8 mouse cellular contexts compared by ENCODE assay signal in genomic region chr12:113098530-113099151, GRCm38 (mm10). TPM values are rescaled to one million over a fixed set of nuclear protein-coding genes. Genes with fewer than 3 reads are reported as not detected.
DNase-seq lines count a peak whose midpoint lies in the region; ATAC-seq and TF ChIP-seq lines count a peak whose summit lies in the region.

No protein-coding gene starts in this region.

- peak overlapping the region; percentile 97 for H3ac ChIP-seq in C2C12 (ENCODE audit: control insufficient read depth, insufficient read length, low read depth)

- H3K27ac ChIP-seq in liver, embryonic 11.5 days (ENCODE audit: low read depth, low read length): peak overlapping the region; percentile 93
- H3K27ac ChIP-seq in olfactory bulb, adult 2 months (ENCODE audit: insufficient read depth, low read depth, low read length): no peak overlapping the region

- H3K79me3 ChIP-seq in C2C12 (ENCODE audit: low read depth): peaks cover 50% of the 10 kb centered on the region

- peak overlapping the region; percentile 86 for H3K4me3 ChIP-seq in erythroblast, embryonic 14.5 days (replicated peaks)
- peak overlapping the region; percentile 71 for H3K4me3 ChIP-seq in C2C12 (ENCODE audit: insufficient read depth, poor library complexity, severe bottlenecking)
- peak overlapping the region; percentile 100 for H3K4me3 ChIP-seq in liver, embryonic 11.5 days (ENCODE audit: low read depth, low read length)
- H3K4me3 ChIP-seq in olfactory bulb, adult 2 months (ENCODE audit: insufficient read depth, low read depth, low read length): peak overlapping the region; percentile 84

- peaks cover 32% of the 10 kb centered on the region for H3K36me3 ChIP-seq in erythroblast, embryonic 14.5 days (ENCODE audit: control insufficient read depth)
- peaks cover 6% of the 10 kb centered on the region for H3K36me3 ChIP-seq in C2C12 (ENCODE audit: control insufficient read depth, insufficient read depth)
- H3K36me3 ChIP-seq in liver, embryonic 11.5 days (ENCODE audit: control insufficient read depth, insufficient read depth, low read length): peaks cover 10% of the 10 kb centered on the region

- H3K4me2 ChIP-seq in liver, embryonic 11.5 days: peak overlapping the region; percentile 91

- no peak for TF ChIP-seq POLR2A in olfactory bulb, adult 2 months (IDR thresholded peaks at IDR 0.05; ENCODE audit: insufficient read depth, low read depth, low read length)

- H3K4me1 ChIP-seq in erythroblast, embryonic 14.5 days (ENCODE audit: control insufficient read depth): peaks cover 56% of the 10 kb centered on the region
- H3K4me1 ChIP-seq in liver, embryonic 11.5 days (replicated peaks; ENCODE audit: control insufficient read depth, insufficient read depth, low read length): peaks cover 37% of the 10 kb centered on the region
- peaks cover 52% of the 10 kb centered on the region for H3K4me1 ChIP-seq in olfactory bulb, adult 2 months (ENCODE audit: control insufficient read depth, insufficient read depth, low read length)

- DNase-seq in cerebellum, postnatal 14 days: peak; percentile 47 to 60
- DNase-seq in heart, postnatal 14 days: peak; percentile 30 to 48
- DNase-seq in liver, embryonic 11.5 days (ENCODE audit: low spot score): peak; percentile 63
- DNase-seq in layer of hippocampus, postnatal 36 days: no peak

- no peaks in the 10 kb centered on the region for H3K9me3 ChIP-seq in erythroblast, embryonic 14.5 days (ENCODE audit: control insufficient read depth, low read length)
- H3K9me3 ChIP-seq in liver, embryonic 11.5 days (ENCODE audit: control insufficient read depth, low read length): no peaks in the 10 kb centered on the region

- peaks cover 63% of the 10 kb centered on the region for H3K79me2 ChIP-seq in C2C12 (ENCODE audit: control insufficient read depth, insufficient read depth)

- no peak for ATAC-seq in erythroblast, adult 5-6 weeks (replicated peaks; ENCODE audit: low FRiP score, poor library complexity, severe bottlenecking)
- ATAC-seq in liver, embryonic 11.5 days (replicated peaks; ENCODE audit: low FRiP score): peak; percentile 11; the same call in 1 of the 2 replicates

- under 1% methylated on average over 51 of the region's 60 CpGs for WGBS in liver, embryonic 11.5 days
- whole genome bisulfite sequencing in olfactory bulb, adult 2 months: under 1% methylated on average over 30 of the region's 60 CpGs

- intact Hi-C loops in heart, postnatal 14 days (cut with DNase I): no loop called here

- peak overlapping the region; percentile 100 for H3K9ac ChIP-seq in liver, embryonic 11.5 days (ENCODE audit: low read depth, low read length)

- peaks cover 11% of the 10 kb centered on the region for H3K27me3 ChIP-seq in erythroblast, embryonic 14.5 days (ENCODE audit: control insufficient read depth)
- no peaks in the 10 kb centered on the region for H3K27me3 ChIP-seq in C2C12 (ENCODE audit: control insufficient read depth, insufficient read depth, insufficient read length)
- no peaks in the 10 kb centered on the region for H3K27me3 ChIP-seq in liver, embryonic 11.5 days (replicated peaks; ENCODE audit: control insufficient read depth, insufficient read depth, low read length)

- TF ChIP-seq CTCF in C2C12 (IDR thresholded peaks at IDR 0.05; ENCODE audit: control insufficient read depth, insufficient read depth, insufficient read length): no peak
- no peak for TF ChIP-seq CTCF in olfactory bulb, adult 2 months (IDR thresholded peaks at IDR 0.05; ENCODE audit: insufficient read depth, low read depth, low read length)

TF ChIP-seq in C2C12, 6 proteins besides CTCF, POLR2A, EP300 and RAD21:
- TF ChIP-seq MYOD1 (IDR thresholded peaks at IDR 0.05; ENCODE audit: control insufficient read depth, insufficient read length, low read depth) (no peak), MAX (IDR thresholded peaks at IDR 0.05) (no peak), USF1 (IDR thresholded peaks at IDR 0.05; ENCODE audit: low read depth) (no peak), MYOG (IDR thresholded peaks at IDR 0.05; ENCODE audit: control insufficient read depth, extremely low read depth, insufficient read length) (no peak), CEBPB (IDR thresholded peaks at IDR 0.05; ENCODE audit: low read depth) (no peak), FOSL1 (IDR thresholded peaks at IDR 0.05; ENCODE audit: insufficient read depth, low read length, poor library complexity, severe bottlenecking) (no peak)

RNA-seq across cellular contexts. Expression of gene Mta1, which starts 0.6 kb away (rescaled TPM):
- 18.5 and 22.5 TPM in 2 replicates for polyA plus RNA-seq in erythroblast, embryonic 14.5 days (2012)
- 14.8 and 15.0 TPM in 2 replicates for total RNA-seq in erythroblast, adult 5-6 weeks (2015; ENCODE audit: low replicate concordance)
- 8.5 and 13.6 TPM in 2 replicates for total RNA-seq in erythroblast, adult 5-6 weeks (2017; ENCODE audit: low replicate concordance)
- polyA plus RNA-seq in C2C12 (2012; fragmentation: generic; extraction: Trizol): 90.8 TPM
- 10 to 100 TPM; 45.1 to 46.8 TPM for total RNA-seq in heart, postnatal 14 days (2021)
- 17.7 and 19.2 TPM in 2 replicates for polyA plus RNA-seq in liver, embryonic 11.5 days (2014; fragmentation: Nextera tagmentation; extraction: Ambion mirVana)
- polyA plus RNA-seq in olfactory bulb, adult 2 months (2012; ENCODE audit: insufficient read depth, insufficient read length, low replicate concordance, missing spikeins): not detected in 2 replicates
- total RNA-seq in layer of hippocampus, postnatal 36 days (2021): 10 to 100 TPM; 69.1 to 77.8 TPM

RNA-seq across cellular contexts. Expression of gene Tex22, which starts 24.3 kb away (rescaled TPM):
- not detected in 2 replicates for polyA plus RNA-seq in erythroblast, embryonic 14.5 days (2012)
- not detected in 2 replicates for total RNA-seq in erythroblast, adult 5-6 weeks (2015; ENCODE audit: low replicate concordance)
- total RNA-seq in erythroblast, adult 5-6 weeks (2017; ENCODE audit: low replicate concordance): 0.42 TPM in 1 of 2 replicates, not detected in the other
- polyA plus RNA-seq in C2C12 (2012; fragmentation: generic; extraction: Trizol): not detected
- under 1 TPM in 1 of 2 experiments, not detected in 1; 0.27 TPM for total RNA-seq in heart, postnatal 14 days (2021)
- polyA plus RNA-seq in liver, embryonic 11.5 days (2014; fragmentation: Nextera tagmentation; extraction: Ambion mirVana): not detected in 2 replicates
- polyA plus RNA-seq in olfactory bulb, adult 2 months (2012; ENCODE audit: insufficient read depth, insufficient read length, low replicate concordance, missing spikeins): not detected in 2 replicates
- total RNA-seq in layer of hippocampus, postnatal 36 days (2021): under 1 TPM; 0.27 to 0.46 TPM

RNA-seq across cellular contexts. Expression of gene Crip2, which starts 41.4 kb away (rescaled TPM):
- polyA plus RNA-seq in erythroblast, embryonic 14.5 days (2012): 12.2 and 14.5 TPM in 2 replicates
- 6.9 and 9.0 TPM in 2 replicates for total RNA-seq in erythroblast, adult 5-6 weeks (2015; ENCODE audit: low replicate concordance)
- 3.6 and 3.9 TPM in 2 replicates for total RNA-seq in erythroblast, adult 5-6 weeks (2017; ENCODE audit: low replicate concordance)
- 775 TPM for polyA plus RNA-seq in C2C12 (2012; fragmentation: generic; extraction: Trizol)
- 1,000 to 10,000 TPM; 1,350 to 1,351 TPM for total RNA-seq in heart, postnatal 14 days (2021)
- 80.6 and 86.9 TPM in 2 replicates for polyA plus RNA-seq in liver, embryonic 11.5 days (2014; fragmentation: Nextera tagmentation; extraction: Ambion mirVana)
- not detected in 2 replicates for polyA plus RNA-seq in olfactory bulb, adult 2 months (2012; ENCODE audit: insufficient read depth, insufficient read length, low replicate concordance, missing spikeins)
- 10 to 100 TPM; 93.0 to 95.4 TPM for total RNA-seq in layer of hippocampus, postnatal 36 days (2021)

RNA-seq across cellular contexts. Expression of gene Crip1, which starts 47.5 kb away (rescaled TPM):
- polyA plus RNA-seq in erythroblast, embryonic 14.5 days (2012): 2.8 and 3.3 TPM in 2 replicates
- total RNA-seq in erythroblast, adult 5-6 weeks (2015; ENCODE audit: low replicate concordance): 111 and 139 TPM in 2 replicates
- total RNA-seq in erythroblast, adult 5-6 weeks (2017; ENCODE audit: low replicate concordance): 75.3 and 179 TPM in 2 replicates
- 1,644 TPM for polyA plus RNA-seq in C2C12 (2012; fragmentation: generic; extraction: Trizol)
- total RNA-seq in heart, postnatal 14 days (2021): 100 to 1,000 TPM; 198 to 224 TPM
- 148 and 150 TPM in 2 replicates for polyA plus RNA-seq in liver, embryonic 11.5 days (2014; fragmentation: Nextera tagmentation; extraction: Ambion mirVana)
- polyA plus RNA-seq in olfactory bulb, adult 2 months (2012; ENCODE audit: insufficient read depth, insufficient read length, low replicate concordance, missing spikeins): not detected in 2 replicates
- 10 to 100 TPM in 1 of 2 experiments, 1 to 10 TPM in 1; 8.9 to 12.6 TPM for total RNA-seq in layer of hippocampus, postnatal 36 days (2021)

RNA-seq across cellular contexts. Expression of gene Tedc1, which starts 57.6 kb away (rescaled TPM):
- 2.3 and 2.9 TPM in 2 replicates for polyA plus RNA-seq in erythroblast, embryonic 14.5 days (2012)
- 1.0 and 1.9 TPM in 2 replicates for total RNA-seq in erythroblast, adult 5-6 weeks (2015; ENCODE audit: low replicate concordance)
- total RNA-seq in erythroblast, adult 5-6 weeks (2017; ENCODE audit: low replicate concordance): 7.5 and 8.2 TPM in 2 replicates
- polyA plus RNA-seq in C2C12 (2012; fragmentation: generic; extraction: Trizol): 23.8 TPM
- 1 to 10 TPM; 1.1 to 2.1 TPM for total RNA-seq in heart, postnatal 14 days (2021)
- 23.5 and 24.2 TPM in 2 replicates for polyA plus RNA-seq in liver, embryonic 11.5 days (2014; fragmentation: Nextera tagmentation; extraction: Ambion mirVana)
- polyA plus RNA-seq in olfactory bulb, adult 2 months (2012; ENCODE audit: insufficient read depth, insufficient read length, low replicate concordance, missing spikeins): not detected in 2 replicates
- 1 to 10 TPM in 1 of 2 experiments, under 1 TPM in 1; 0.82 to 1.5 TPM for total RNA-seq in layer of hippocampus, postnatal 36 days (2021)

Comparison
In these comparisons a context has a peak if more than half of its experiments do, and no peak if none do; other contexts are left out.
1. DNase-seq: peak in cerebellum, postnatal 14 days (2 of 2), heart, postnatal 14 days (2 of 2) and liver, embryonic 11.5 days (single experiment); none in layer of hippocampus, postnatal 36 days (0 of 2).
2. RNA of gene Crip2, which starts 41.4 kb away (polyA plus RNA-seq): 775 TPM in C2C12 (single experiment), 80.6 to 86.9 TPM in liver, embryonic 11.5 days and 12.2 to 14.5 TPM in erythroblast, embryonic 14.5 days; not detected in olfactory bulb, adult 2 months; every median in the first group is over 10 times any median in the second.
3. Peak in every context shown above with its lines, with median percentiles within 50 percentile points of each other: H3K4me3 ChIP-seq.